Mouse (Mus musculus) cerebellum, adult 18-20 months (tissue): ENCODE measurements around the gene Nrn1.

Source experiments
- DNase-seq, 2 experiments: peaks; one replicate each; pipeline ENCODE4 v3.0.0; 2021

Gene Nrn1

GRCm38 (mm10) chr13:36724533-36725470 is 10.1 kb downstream of the Nrn1 start:
- peak; percentile 87 to 89 for DNase-seq

- DNase-seq, result peak; percentile 32 to 42
These were observed 11.1 kb downstream of the Nrn1 start for GRCm38 (mm10) chr13:36723726-36724300.

DNA sequence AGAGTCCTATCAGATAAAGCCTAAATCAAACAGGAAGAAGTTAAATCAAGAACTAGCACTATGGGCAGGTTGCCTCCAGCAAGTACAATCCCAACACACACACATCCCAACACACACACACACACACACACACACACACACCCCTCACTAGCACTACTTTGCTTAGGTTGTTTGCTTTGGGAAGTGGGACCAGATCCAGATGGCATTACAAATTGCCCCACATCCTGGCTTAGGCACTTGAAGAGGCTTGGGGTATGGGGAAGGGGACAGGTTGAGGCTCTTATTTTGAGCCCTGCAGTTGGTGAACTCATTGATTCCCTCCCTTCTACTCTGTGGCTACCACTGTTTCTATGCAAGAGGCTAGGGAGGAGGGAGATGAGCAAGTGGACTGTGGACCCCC is 12.6 kb downstream of the Nrn1 start:
- DNase-seq, result no peak

DNA sequence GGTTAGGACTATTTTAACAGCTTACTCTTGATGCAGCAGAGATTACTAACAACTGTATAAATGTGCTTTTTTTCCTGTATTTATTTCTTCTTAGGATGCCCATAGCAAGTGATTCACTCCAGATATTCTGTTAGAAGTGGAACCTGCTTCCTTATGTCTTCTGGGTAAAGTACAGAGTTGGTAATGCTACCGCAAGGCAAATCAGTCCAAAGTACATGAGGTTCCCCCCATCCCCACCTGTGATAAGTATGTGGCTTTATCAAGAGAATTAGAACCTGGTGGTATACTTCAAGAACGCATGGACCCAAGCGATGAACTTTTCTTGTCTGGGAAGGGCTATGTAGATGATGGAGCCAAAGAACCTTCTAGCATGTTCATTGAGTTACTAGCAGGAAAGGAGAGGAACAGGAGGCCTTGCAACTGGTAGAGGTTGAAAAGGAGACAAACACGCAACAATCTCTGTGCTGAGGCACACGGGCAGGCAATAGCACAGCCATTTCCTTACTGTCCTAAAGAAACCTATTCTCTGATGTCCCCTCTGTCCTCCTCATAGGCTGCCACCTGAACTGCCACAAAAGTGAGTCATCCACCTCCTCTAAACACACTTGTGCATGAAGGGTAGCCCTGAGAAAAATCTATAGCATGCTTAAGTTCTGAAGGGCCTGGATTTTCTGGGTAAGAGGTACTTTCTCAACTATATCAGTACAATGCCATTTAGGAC is 14.5 kb downstream of the Nrn1 start:
- DNase-seq, result no peak

DNA sequence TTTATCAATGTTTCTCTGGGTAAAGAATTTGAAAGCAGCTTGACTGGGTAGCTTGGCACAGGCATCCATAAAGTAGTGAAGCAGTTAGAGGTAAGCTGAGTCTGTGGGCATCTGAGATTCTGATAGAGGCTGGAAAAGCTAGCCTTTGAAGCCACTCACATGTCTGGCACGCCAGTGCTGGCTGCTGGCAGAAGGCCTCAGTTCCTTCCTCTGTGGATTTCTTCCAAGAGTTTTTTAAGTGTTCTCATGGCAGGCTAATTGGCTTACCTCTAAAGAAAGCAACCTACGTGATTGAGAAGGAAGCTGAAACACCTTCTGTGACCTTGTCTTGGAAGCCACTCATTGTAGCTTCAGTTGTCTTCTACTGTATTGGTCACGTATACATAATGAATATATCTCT is 17.6 kb downstream of the Nrn1 start:
- DNase-seq, result no peak

DNA sequence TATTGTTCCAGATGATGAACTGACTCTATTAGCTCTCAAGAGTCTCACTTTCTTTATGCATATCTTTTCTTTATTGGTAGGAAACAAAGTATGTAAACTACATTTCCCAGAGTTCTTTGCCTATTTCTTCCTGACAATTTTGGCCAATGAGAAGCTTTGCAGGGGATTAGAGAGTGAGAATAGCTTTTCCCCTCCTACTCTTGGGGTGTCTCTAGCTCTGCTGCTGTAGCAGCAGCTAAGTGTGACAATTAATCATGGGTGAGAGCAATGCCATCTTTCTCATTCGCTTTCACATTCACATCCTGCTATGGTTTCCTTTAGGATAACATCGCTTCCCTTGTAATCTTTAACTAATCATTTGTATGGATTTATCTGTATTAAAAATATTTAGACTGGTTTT is 18.2 kb downstream of the Nrn1 start:
- DNase-seq, result no peak

DNA sequence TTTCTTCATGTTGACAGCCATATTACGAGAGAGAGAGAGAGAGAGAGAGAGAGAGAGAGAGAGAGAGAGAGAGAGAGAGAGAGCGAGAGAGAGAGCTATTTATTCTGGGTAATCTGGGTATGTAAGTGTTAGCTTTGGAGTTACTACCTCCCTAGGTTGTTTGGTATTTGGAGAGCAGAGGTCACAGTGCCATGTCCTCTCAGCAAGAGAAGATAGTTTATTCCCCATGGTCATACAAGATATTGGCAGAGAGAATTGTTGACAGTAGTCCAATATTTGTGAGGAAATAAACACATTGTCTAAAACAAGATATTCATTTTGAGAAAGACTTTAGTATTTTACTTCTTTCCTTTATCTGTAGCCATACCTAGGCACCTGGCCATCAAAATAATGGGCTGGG is 20.8 kb downstream of the Nrn1 start:
- DNase-seq, result no peak

DNA sequence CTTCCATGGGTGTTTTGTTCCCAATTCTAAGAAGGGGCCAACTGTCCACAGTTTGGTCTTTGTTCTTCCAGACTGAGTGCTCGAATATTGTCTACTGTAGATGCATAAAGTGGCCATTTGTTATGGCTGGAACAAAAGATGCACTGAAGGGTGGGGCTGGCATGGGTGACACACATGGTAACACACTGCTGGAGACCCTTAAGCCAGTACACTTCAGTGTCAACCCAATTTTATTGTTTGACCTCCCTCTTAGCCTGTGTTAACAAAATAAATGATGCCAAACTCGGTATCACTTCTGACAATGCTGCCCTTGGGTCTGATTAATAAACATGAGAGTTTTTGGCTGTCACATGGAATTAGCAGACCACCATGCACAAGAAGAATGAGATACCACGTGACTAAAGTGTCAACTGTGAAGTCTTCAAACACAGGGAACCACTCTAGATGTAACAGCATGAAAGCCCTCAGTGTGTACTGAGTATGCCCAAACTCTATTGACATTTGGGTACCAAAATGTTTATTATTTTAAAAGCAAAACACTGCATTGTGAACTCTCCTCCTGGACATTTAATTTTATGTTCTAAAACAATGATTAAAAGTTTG is 27.7 kb downstream of the Nrn1 start:
- DNase-seq, result no peak

GRCm38 (mm10) chr13:36696351-36696771 is 38.6 kb downstream of the Nrn1 start:
- peak; percentile 74 to 79 for DNase-seq

DNA sequence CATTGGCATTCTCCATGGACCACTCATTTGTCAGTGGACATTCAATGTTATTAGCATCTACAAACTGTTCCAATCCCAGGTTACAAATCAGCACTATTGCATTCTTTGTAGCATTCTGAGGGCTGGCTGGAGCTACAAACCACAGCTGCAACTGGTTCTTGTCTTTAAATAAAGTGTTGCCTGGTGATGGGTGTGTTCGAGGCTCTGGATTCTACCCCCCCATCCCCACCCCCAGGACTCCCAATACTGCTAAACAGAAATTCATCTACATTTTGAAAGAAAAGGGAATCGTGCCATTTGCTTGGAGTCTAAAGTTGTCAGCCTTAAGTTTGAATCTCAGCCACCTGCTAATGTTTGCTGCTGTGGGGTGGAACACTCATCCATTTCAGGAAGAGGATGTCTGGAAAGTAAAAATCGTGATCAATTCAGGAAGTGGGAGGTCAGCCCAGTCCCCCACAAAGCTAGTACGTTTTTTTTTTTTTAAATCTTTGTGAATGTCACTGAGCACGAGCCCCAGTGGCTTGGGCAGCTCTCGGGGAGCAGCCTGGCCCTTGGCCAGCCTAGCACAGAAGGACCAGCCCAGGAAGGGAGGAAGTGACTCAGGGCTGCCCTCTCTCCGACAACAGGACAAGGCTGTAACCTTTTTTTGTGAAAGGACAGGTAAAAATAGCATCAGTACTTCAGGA is 39.3 kb downstream of the Nrn1 start:
- DNase-seq, result peak; percentile 83 to 85

GRCm38 (mm10) chr13:36683581-36683980 is 51.4 kb downstream of the Nrn1 start:
- DNase-seq, result no peak

- no peak for DNase-seq
These were observed 54.1 kb downstream of the Nrn1 start for GRCm38 (mm10) chr13:36680690-36681355.

GRCm38 (mm10) chr13:36679345-36679744 is 55.6 kb downstream of the Nrn1 start:
- no peak for DNase-seq
